22 mouse cellular contexts compared by ENCODE assay signal in genomic region chr6:72410518-72410917, GRCm38 (mm10). TPM values are rescaled to one million over a fixed set of nuclear protein-coding genes. Genes with fewer than 3 reads are reported as not detected.
DNase-seq lines count a peak whose midpoint lies in the region; ATAC-seq lines count a peak whose summit lies in the region.
"Had no signal": no experiment of that assay in that cellular context is flagged by ENCODE, and none has a peak within 500 bp of the region (broad histone marks: within the 10 kb centered on the region; RNA-seq: fewer than 3 reads in every experiment).

No protein-coding gene starts in this region.

- intact Hi-C loops in left cerebral cortex, postnatal 4 days (cut with DNase I): no loop called here

- ATAC-seq in CD4-positive, CD25-positive, alpha-beta regulatory T cell, adult 4 months: no peak
- peak; percentile 69 to 70 for ATAC-seq in hematopoietic stem cell, adult 5-6 weeks (replicated peaks in 1 of 2; ENCODE audit: insufficient read depth in 1 of 2, low FRiP score in 2 of 2, low TSS enrichment in 1 of 2, low read depth in 1 of 2, poor library complexity in 2 of 2, severe bottlenecking in 2 of 2)
- peak; percentile 10; the same call in 1 of the 2 replicates for ATAC-seq in monocyte, adult 5-6 weeks (replicated peaks; ENCODE audit: insufficient number of reproducible peaks, low FRiP score, low TSS enrichment, poor library complexity, severe bottlenecking)
- ATAC-seq: forebrain, embryonic 16.5 days; hindbrain, postnatal 0 days; intestine, embryonic 16.5 days; midbrain, embryonic 16.5 days had no signal

- DNase-seq in CD4-positive, CD25-positive, alpha-beta regulatory T cell, adult 2 months (ENCODE audit: low read depth, low spot score): peak; percentile 24
- DNase-seq in 416B (ENCODE audit: low read depth): peak; percentile 54
- no peak for DNase-seq in Muller cell, postnatal 12 days (ENCODE audit: inconsistent ontology term)
- DNase-seq in layer of hippocampus, adult 8-10 months (ENCODE audit: low spot score in 2 of 2): no peak
- DNase-seq in left cerebral cortex, postnatal 4 days: no peak
- DNase-seq: adrenal gland, adult 8-10 months; cerebellum, adult 2 months; cerebellum, postnatal 14 days; gastrocnemius, adult 2 months; gastrocnemius, postnatal 36 days; heart, adult 2 months; liver, embryonic 13.5 days; lung, adult 2 months; lung, postnatal 10 days; thymus, postnatal 36 days had no signal

RNA-seq across cellular contexts. Expression of gene Ggcx, which starts 3.6 kb away (rescaled TPM):
- polyA plus RNA-seq in CD4-positive, CD25-positive, alpha-beta regulatory T cell, adult 4 months (2017; shearing (Covaris generic)): 10 to 100 TPM in 1 of 2 experiments, 1 to 10 TPM in 1; 5.6 to 11.6 TPM
- total RNA-seq in hematopoietic stem cell, adult 5-6 weeks (2017): 9.4 and 9.8 TPM in 2 replicates
- total RNA-seq in monocyte, adult 5-6 weeks (2017): 10.1 to 13.9 TPM (median 11.1 TPM) in 3 replicates
- total RNA-seq in layer of hippocampus, adult 8-10 months (2022): 10 to 100 TPM; 24.5 to 33.3 (median 28.5) TPM
- 10 to 100 TPM; 18.6 to 21.1 TPM for total RNA-seq in left cerebral cortex, postnatal 4 days (2021)

RNA-seq across cellular contexts. Expression of gene Vamp8, which starts 20.0 kb away (rescaled TPM):
- 100 to 1,000 TPM; 326 to 346 TPM for polyA plus RNA-seq in CD4-positive, CD25-positive, alpha-beta regulatory T cell, adult 4 months (2017; shearing (Covaris generic))
- 270 and 419 TPM in 2 replicates for total RNA-seq in hematopoietic stem cell, adult 5-6 weeks (2017)
- 202 to 246 TPM (median 207 TPM) in 3 replicates for total RNA-seq in monocyte, adult 5-6 weeks (2017)
- 10 to 100 TPM; 12.5 to 33.9 (median 22.4) TPM for total RNA-seq in layer of hippocampus, adult 8-10 months (2022)
- 1 to 10 TPM; 7.2 to 7.3 TPM for total RNA-seq in left cerebral cortex, postnatal 4 days (2021)

RNA-seq across cellular contexts. Expression of gene Mat2a, which starts 28.8 kb away (rescaled TPM):
- 100 to 1,000 TPM; 222 to 239 TPM for polyA plus RNA-seq in CD4-positive, CD25-positive, alpha-beta regulatory T cell, adult 4 months (2017; shearing (Covaris generic))
- total RNA-seq in hematopoietic stem cell, adult 5-6 weeks (2017): 168 and 256 TPM in 2 replicates
- 122 to 186 TPM (median 164 TPM) in 3 replicates for total RNA-seq in monocyte, adult 5-6 weeks (2017)
- 100 to 1,000 TPM; 176 to 184 (median 179) TPM for total RNA-seq in layer of hippocampus, adult 8-10 months (2022)
- 100 to 1,000 TPM; 184 to 193 TPM for total RNA-seq in left cerebral cortex, postnatal 4 days (2021)

RNA-seq across cellular contexts. Expression of gene Vamp5, which starts 30.2 kb away (rescaled TPM):
- polyA plus RNA-seq in CD4-positive, CD25-positive, alpha-beta regulatory T cell, adult 4 months (2017; shearing (Covaris generic)): 10 to 100 TPM; 66.7 to 70.3 TPM
- total RNA-seq in hematopoietic stem cell, adult 5-6 weeks (2017): 57.2 and 59.8 TPM in 2 replicates
- total RNA-seq in monocyte, adult 5-6 weeks (2017): 6.6 to 20.9 TPM (median 13.2 TPM) in 3 replicates
- 1 to 10 TPM; 3.8 to 8.8 (median 7.4) TPM for total RNA-seq in layer of hippocampus, adult 8-10 months (2022)
- 1 to 10 TPM; 5.9 to 8.4 TPM for total RNA-seq in left cerebral cortex, postnatal 4 days (2021)

RNA-seq across cellular contexts. Expression of gene Rnf181, which starts 43.8 kb away (rescaled TPM):
- 100 to 1,000 TPM; 141 to 148 TPM for polyA plus RNA-seq in CD4-positive, CD25-positive, alpha-beta regulatory T cell, adult 4 months (2017; shearing (Covaris generic))
- 55.9 and 56.8 TPM in 2 replicates for total RNA-seq in hematopoietic stem cell, adult 5-6 weeks (2017)
- total RNA-seq in monocyte, adult 5-6 weeks (2017): 51.8 to 77.7 TPM (median 56.1 TPM) in 3 replicates
- total RNA-seq in layer of hippocampus, adult 8-10 months (2022): 10 to 100 TPM; 72.3 to 86.0 (median 78.8) TPM
- total RNA-seq in left cerebral cortex, postnatal 4 days (2021): 10 to 100 TPM; 56.5 to 57.0 TPM

Comparison
In these comparisons a context has a peak if more than half of its experiments do, and no peak if none do; other contexts are left out.
1. DNase-seq: peak in CD4-positive, CD25-positive, alpha-beta regulatory T cell, adult 2 months (single experiment) and 416B (single experiment); none in Muller cell, postnatal 12 days (single experiment), layer of hippocampus, adult 8-10 months (0 of 2) and left cerebral cortex, postnatal 4 days (single experiment).